Mouse (Mus musculus): Measurements from ENCODE around the gene Gm20509. TPM values are rescaled to one million over a fixed set of nuclear protein-coding genes. Genes with fewer than 3 reads are reported as not detected.
"Not testable (repeated sequence)": the region's sequence is repeated elsewhere in the genome, so short reads cannot be mapped to it uniquely, and the experiment has no call there.

Gene Gm20509
- polyA plus RNA-seq, 1 experiment from 2014 or later = not detected

GRCm38 (mm10) chr9:73105141-73105540 is 2.9 kb downstream of the Gm20509 start:
- Histone ChIP-seq H3K9me3 (ENCODE audit: control insufficient read depth, low read length) (no peaks in the 10 kb centered on the region), H3K27me3 (ENCODE audit: control insufficient read depth, insufficient read depth, low read length) (peaks cover 4% of the 10 kb centered on the region; the same call in 1 of the 2 replicates), H3K4me2 (ENCODE audit: low read depth) (no peak overlapping the region), H3K9ac (ENCODE audit: low read length) (no peak overlapping the region), H3K27ac (ENCODE audit: low read depth, low read length) (no peak overlapping the region), H3K36me3 (ENCODE audit: control insufficient read depth, insufficient read depth, low read length) (no peaks in the 10 kb centered on the region), H3K4me1 (ENCODE audit: control insufficient read depth, insufficient read depth, low read length) (no peaks in the 10 kb centered on the region), H3K4me3 (ENCODE audit: low read depth, low read length) (no peak overlapping the region)
- DNase-seq (ENCODE audit: low spot score) (no peak), ATAC-seq (ENCODE audit: insufficient read depth, low FRiP score, low TSS enrichment) (no peak)
- WGBS = 62% methylated on average over 1 of the region's 1 CpGs

GRCm38 (mm10) chr9:73105771-73106170 is 3.5 kb downstream of the Gm20509 start:
- no peak overlapping the region for H3K27ac ChIP-seq (ENCODE audit: low read depth, low read length)
- H3K4me3 ChIP-seq (ENCODE audit: low read depth, low read length) = no peak overlapping the region
- H3K4me1 ChIP-seq (ENCODE audit: control insufficient read depth, insufficient read depth, low read length) = no peaks in the 10 kb centered on the region
- DNase-seq (ENCODE audit: low spot score) = no peak
- no peak overlapping the region for H3K9ac ChIP-seq (ENCODE audit: low read length)
- ATAC-seq (ENCODE audit: insufficient read depth, low FRiP score, low TSS enrichment) = no peak
- H3K4me2 ChIP-seq (ENCODE audit: low read depth) = no peak overlapping the region
- H3K36me3 ChIP-seq (ENCODE audit: control insufficient read depth, insufficient read depth, low read length) = no peaks in the 10 kb centered on the region
- peaks cover 4% of the 10 kb centered on the region; the same call in 1 of the 2 replicates for H3K27me3 ChIP-seq (ENCODE audit: control insufficient read depth, insufficient read depth, low read length)
- H3K9me3 ChIP-seq (ENCODE audit: control insufficient read depth, low read length) = no peaks in the 10 kb centered on the region

- Histone ChIP-seq H3K36me3 (ENCODE audit: control insufficient read depth, insufficient read depth, low read length) (peaks cover 5% of the 10 kb centered on the region), H3K4me1 (ENCODE audit: control insufficient read depth, insufficient read depth, low read length) (no peaks in the 10 kb centered on the region), H3K4me2 (ENCODE audit: low read depth) (peak within 1 kb of the TSS; percentile 76), H3K27me3 (ENCODE audit: control insufficient read depth, insufficient read depth, low read length) (no peaks in the 10 kb centered on the region), H3K4me3 (ENCODE audit: low read depth, low read length) (peak within 1 kb of the TSS; percentile 97), H3K27ac (ENCODE audit: low read depth, low read length) (peak within 1 kb of the TSS; percentile 62), H3K9ac (ENCODE audit: low read length) (peak within 1 kb of the TSS; percentile 76), H3K9me3 (ENCODE audit: control insufficient read depth, low read length) (no peaks in the 10 kb centered on the region)
- ATAC-seq (ENCODE audit: insufficient read depth, low FRiP score, low TSS enrichment) (peak; percentile 95), DNase-seq (ENCODE audit: low spot score) (peak; percentile 86)
- under 1% methylated on average over 64 of the region's 64 CpGs for WGBS
Observed at GRCm38 (mm10) chr9:73112919-73113906, 10.9 kb downstream of the Gm20509 start, which contains the start of gene Rsl24d1. Rsl24d1 (plus strand) TSS chr9:73113426.

- H3K27ac ChIP-seq (ENCODE audit: low read depth, low read length); H3K4me3 ChIP-seq (ENCODE audit: low read depth, low read length); H3K9me3 ChIP-seq (ENCODE audit: control insufficient read depth, low read length); ATAC-seq (ENCODE audit: insufficient read depth, low FRiP score, low TSS enrichment); H3K36me3 ChIP-seq (ENCODE audit: control insufficient read depth, insufficient read depth, low read length); DNase-seq (ENCODE audit: low spot score); H3K27me3 ChIP-seq (ENCODE audit: control insufficient read depth, insufficient read depth, low read length); H3K4me2 ChIP-seq (ENCODE audit: low read depth); H3K9ac ChIP-seq (ENCODE audit: low read length); H3K4me1 ChIP-seq (ENCODE audit: control insufficient read depth, insufficient read depth, low read length): not testable (repeated sequence)
- 87% methylated on average over 4 of the region's 6 CpGs for WGBS
Observed at GRCm38 (mm10) chr9:73116704-73117103, 14.4 kb downstream of the Gm20509 start.

GRCm38 (mm10) chr9:73118012-73118411 is 15.7 kb downstream of the Gm20509 start:
- ATAC-seq (ENCODE audit: insufficient read depth, low FRiP score, low TSS enrichment) (no peak), DNase-seq (ENCODE audit: low spot score) (no peak)
- Histone ChIP-seq H3K4me1 (ENCODE audit: control insufficient read depth, insufficient read depth, low read length) (no peaks in the 10 kb centered on the region), H3K9ac (ENCODE audit: low read length) (no peak overlapping the region), H3K4me3 (ENCODE audit: low read depth, low read length) (no peak overlapping the region), H3K27ac (ENCODE audit: low read depth, low read length) (no peak overlapping the region), H3K36me3 (ENCODE audit: control insufficient read depth, insufficient read depth, low read length) (peaks cover 5% of the 10 kb centered on the region), H3K4me2 (ENCODE audit: low read depth) (no peak overlapping the region), H3K9me3 (ENCODE audit: control insufficient read depth, low read length) (no peaks in the 10 kb centered on the region), H3K27me3 (ENCODE audit: control insufficient read depth, insufficient read depth, low read length) (no peaks in the 10 kb centered on the region)
- 90% methylated on average over 4 of the region's 4 CpGs for WGBS

- Histone ChIP-seq H3K9me3 (ENCODE audit: control insufficient read depth, low read length) (no peaks in the 10 kb centered on the region), H3K4me3 (ENCODE audit: low read depth, low read length) (no peak overlapping the region), H3K9ac (ENCODE audit: low read length) (no peak overlapping the region), H3K4me1 (ENCODE audit: control insufficient read depth, insufficient read depth, low read length) (no peaks in the 10 kb centered on the region), H3K36me3 (ENCODE audit: control insufficient read depth, insufficient read depth, low read length) (peaks cover 15% of the 10 kb centered on the region), H3K4me2 (ENCODE audit: low read depth) (no peak overlapping the region), H3K27me3 (ENCODE audit: control insufficient read depth, insufficient read depth, low read length) (no peaks in the 10 kb centered on the region), H3K27ac (ENCODE audit: low read depth, low read length) (no peak overlapping the region)
- 83% methylated on average over 8 of the region's 8 CpGs for WGBS
- no peak for DNase-seq (ENCODE audit: low spot score)
- no peak for ATAC-seq (ENCODE audit: insufficient read depth, low FRiP score, low TSS enrichment)
Observed at GRCm38 (mm10) chr9:73121735-73122134, 19.5 kb downstream of the Gm20509 start.

- H3K9me3 ChIP-seq (ENCODE audit: control insufficient read depth, low read length) = no peaks in the 10 kb centered on the region
- no peaks in the 10 kb centered on the region for H3K27me3 ChIP-seq (ENCODE audit: control insufficient read depth, insufficient read depth, low read length)
- no peak overlapping the region for H3K9ac ChIP-seq (ENCODE audit: low read length)
- no peak overlapping the region for H3K4me2 ChIP-seq (ENCODE audit: low read depth)
- peaks cover 18% of the 10 kb centered on the region for H3K36me3 ChIP-seq (ENCODE audit: control insufficient read depth, insufficient read depth, low read length)
- WGBS = 93% methylated on average over 8 of the region's 8 CpGs
- H3K27ac ChIP-seq (ENCODE audit: low read depth, low read length) = no peak overlapping the region
- H3K4me1 ChIP-seq (ENCODE audit: control insufficient read depth, insufficient read depth, low read length) = no peaks in the 10 kb centered on the region
- H3K4me3 ChIP-seq (ENCODE audit: low read depth, low read length) = no peak overlapping the region
- no peak for ATAC-seq (ENCODE audit: insufficient read depth, low FRiP score, low TSS enrichment)
- DNase-seq (ENCODE audit: low spot score) = no peak
Observed at GRCm38 (mm10) chr9:73125043-73125570, 22.8 kb downstream of the Gm20509 start.

- H3K4me2 ChIP-seq (ENCODE audit: low read depth) = no peak overlapping the region
- no peak overlapping the region for H3K9ac ChIP-seq (ENCODE audit: low read length)
- no peaks in the 10 kb centered on the region for H3K27me3 ChIP-seq (ENCODE audit: control insufficient read depth, insufficient read depth, low read length)
- DNase-seq (ENCODE audit: low spot score) (no peak), ATAC-seq (ENCODE audit: insufficient read depth, low FRiP score, low TSS enrichment) (no peak)
- no peak overlapping the region for H3K4me3 ChIP-seq (ENCODE audit: low read depth, low read length)
- no peaks in the 10 kb centered on the region for H3K4me1 ChIP-seq (ENCODE audit: control insufficient read depth, insufficient read depth, low read length)
- no peak overlapping the region for H3K27ac ChIP-seq (ENCODE audit: low read depth, low read length)
- 86% methylated on average over 2 of the region's 2 CpGs for WGBS
- H3K9me3 ChIP-seq (ENCODE audit: control insufficient read depth, low read length) = no peaks in the 10 kb centered on the region
- peaks cover 18% of the 10 kb centered on the region for H3K36me3 ChIP-seq (ENCODE audit: control insufficient read depth, insufficient read depth, low read length)
Observed at GRCm38 (mm10) chr9:73127457-73127856, 25.2 kb downstream of the Gm20509 start.
